Mouse (Mus musculus): ENCODE measurements around the gene Hamp2. TPM values are rescaled to one million over a fixed set of nuclear protein-coding genes. Genes with fewer than 3 reads are reported as not detected.
"Not testable (repeated sequence)": the region's sequence is repeated elsewhere in the genome, so short reads cannot be mapped to it uniquely, and the experiment has no call there.

Gene Hamp2
- polyA plus RNA-seq, 1 experiment = not detected

DNA sequence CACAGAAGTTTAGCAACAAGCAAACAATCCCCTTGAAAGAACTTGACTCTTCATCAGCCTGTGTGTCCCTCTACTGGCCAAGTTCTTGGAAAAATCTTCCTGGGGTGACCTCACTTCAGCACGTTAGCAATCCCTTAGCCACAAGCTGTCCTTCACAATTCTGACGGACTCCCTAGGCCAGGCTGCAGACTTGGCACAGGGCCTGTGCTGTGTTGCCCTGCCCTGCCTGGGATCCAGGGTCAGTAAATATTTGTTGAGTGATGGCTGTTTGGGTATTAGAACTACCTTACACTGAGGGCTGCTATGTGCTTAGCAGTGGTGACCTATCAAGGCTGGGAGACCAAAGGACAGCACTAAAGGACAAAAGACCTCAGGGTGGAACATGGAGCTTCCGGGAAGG lies 29.6 kb upstream of the Hamp2 start:
- Histone ChIP-seq H3K36me3 (replicated peaks; ENCODE audit: low read length) (peaks cover 76% of the 10 kb centered on the region), H3K27me3 (replicated peaks) (no peaks in the 10 kb centered on the region), H3K4me3 (replicated peaks) (peak overlapping the region; percentile 60), H3K9me3 (no peaks in the 10 kb centered on the region), H3K4me1 (peaks cover 49% of the 10 kb centered on the region)
- TF ChIP-seq GATA1 (IDR thresholded peaks at IDR 0.05; ENCODE audit: borderline replicate concordance, low read length) = no peak
- no peak for TF ChIP-seq FLI1 (IDR thresholded peaks at IDR 0.05; ENCODE audit: low read length)

DNA sequence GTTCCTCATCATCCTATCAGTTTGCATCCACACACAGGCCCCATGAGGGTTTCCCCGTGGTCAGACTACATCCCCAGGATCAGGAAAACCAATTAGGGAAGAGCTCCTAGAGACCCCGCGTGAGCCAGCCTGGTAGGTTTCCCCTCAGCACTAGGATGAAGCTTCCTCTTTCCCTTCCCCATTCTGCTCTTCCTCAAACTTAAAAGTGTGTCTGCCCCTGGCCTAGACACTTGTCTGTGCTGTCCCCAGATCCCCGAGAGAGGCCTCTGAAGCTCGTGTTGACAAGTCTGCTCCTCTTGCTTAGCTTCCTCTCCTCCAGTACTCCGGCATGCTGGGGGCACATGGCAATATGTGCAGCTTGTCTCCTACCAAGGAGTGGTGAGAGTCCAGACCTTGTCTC lies 29.0 kb upstream of the Hamp2 start:
- peaks cover 74% of the 10 kb centered on the region for H3K36me3 ChIP-seq (replicated peaks; ENCODE audit: low read length)
- peaks cover 43% of the 10 kb centered on the region for H3K4me1 ChIP-seq
- H3K27me3 ChIP-seq (replicated peaks) = no peaks in the 10 kb centered on the region
- no peaks in the 10 kb centered on the region for H3K9me3 ChIP-seq
- H3K4me3 ChIP-seq (replicated peaks) = no peak overlapping the region
- TF ChIP-seq FLI1 (IDR thresholded peaks at IDR 0.05; ENCODE audit: low read length) = no peak

DNA sequence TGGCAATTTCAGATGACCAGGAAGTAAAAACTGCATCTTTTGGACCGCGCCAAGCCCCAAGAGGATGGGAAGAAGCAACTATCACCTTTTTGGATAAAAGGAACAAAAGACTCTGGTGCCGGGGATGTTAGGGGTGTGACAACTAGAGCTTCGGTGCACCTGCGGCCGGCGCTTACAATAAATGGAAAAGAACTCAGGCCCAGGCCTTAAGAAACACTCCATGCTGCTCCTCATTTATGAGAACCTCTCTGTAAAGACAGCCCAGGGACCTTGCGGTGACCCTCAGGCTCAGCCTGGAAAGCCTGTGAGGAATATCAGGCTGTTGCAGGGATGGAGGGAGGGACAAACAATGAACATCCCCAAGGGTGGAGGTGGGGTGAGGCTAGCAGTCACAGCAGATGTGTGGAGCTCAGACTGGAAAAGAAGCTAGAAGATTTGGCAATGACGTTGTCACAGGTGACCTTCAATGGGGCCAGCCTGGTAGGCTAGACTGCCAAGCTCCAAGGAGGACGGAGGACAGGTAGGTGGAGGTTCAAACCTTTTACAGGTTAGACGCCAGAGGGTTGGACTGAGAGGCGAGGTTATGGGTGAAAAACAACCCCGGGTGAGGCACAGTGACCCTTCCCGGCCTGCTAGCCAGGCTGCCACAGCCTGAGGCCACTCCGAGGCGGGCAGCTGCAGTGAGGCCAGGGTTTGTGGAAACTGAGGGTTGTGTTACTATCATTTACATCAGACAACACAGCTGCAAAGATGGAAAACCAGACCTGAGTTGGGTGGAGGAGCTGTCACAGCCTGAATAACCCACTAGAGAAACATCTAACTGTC lies 28.2 kb upstream of the Hamp2 start:
- Histone ChIP-seq H3K9me3 (no peaks in the 10 kb centered on the region), H3K4me3 (replicated peaks) (no peak overlapping the region), H3K4me1 (peaks cover 35% of the 10 kb centered on the region), H3K27me3 (replicated peaks) (no peaks in the 10 kb centered on the region), H3K36me3 (replicated peaks; ENCODE audit: low read length) (peaks cover 72% of the 10 kb centered on the region)
- TF ChIP-seq GATA1 (IDR thresholded peaks at IDR 0.05; ENCODE audit: borderline replicate concordance, low read length) = no peak
- no peak for TF ChIP-seq FLI1 (IDR thresholded peaks at IDR 0.05; ENCODE audit: low read length)

DNA sequence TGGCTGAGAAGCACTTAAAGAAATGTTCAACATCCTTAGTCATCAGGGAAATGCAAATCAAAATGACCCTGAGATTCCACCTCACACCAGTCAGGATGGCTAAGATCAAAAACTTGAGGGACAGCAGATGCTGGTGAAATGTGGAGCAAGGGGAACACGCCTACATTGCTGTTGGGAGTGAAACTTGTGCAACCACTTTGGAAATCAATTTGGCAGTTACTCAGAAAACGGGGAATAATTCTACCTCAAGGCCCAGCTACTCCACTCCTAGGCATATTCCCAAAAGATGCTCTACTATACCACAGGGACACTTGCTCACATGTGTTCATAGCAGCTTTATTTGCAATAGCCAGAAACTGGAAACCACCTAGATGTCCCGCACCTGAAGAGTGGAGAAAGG lies 25.4 kb upstream of the Hamp2 start:
- peaks cover 81% of the 10 kb centered on the region for H3K36me3 ChIP-seq (replicated peaks; ENCODE audit: low read length)
- H3K9me3 ChIP-seq = not testable (repeated sequence)

DNA sequence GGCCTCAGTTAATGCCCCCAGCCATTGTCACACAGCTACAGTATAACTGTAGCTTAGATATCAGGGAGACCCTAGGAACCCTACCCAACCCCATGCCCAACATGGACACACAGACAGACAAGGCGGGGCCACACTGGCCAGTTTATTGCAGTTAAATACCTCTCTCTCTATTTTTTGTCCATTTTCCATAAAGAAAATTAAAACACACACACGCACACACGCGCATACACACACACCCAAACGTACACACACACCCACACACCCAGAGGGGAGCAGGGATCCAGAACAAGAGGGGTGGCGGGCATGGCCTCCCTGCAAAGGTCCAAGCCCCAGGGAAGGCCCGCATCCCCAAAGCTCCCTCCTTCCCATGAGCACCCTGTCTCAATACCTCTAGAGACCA lies 21.4 kb upstream of the Hamp2 start:
- H3K27me3 ChIP-seq (replicated peaks) = no peaks in the 10 kb centered on the region
- H3K36me3 ChIP-seq (replicated peaks; ENCODE audit: low read length) = peaks cover 42% of the 10 kb centered on the region
- H3K9me3 ChIP-seq = no peaks in the 10 kb centered on the region
- no peak overlapping the region for H3K4me3 ChIP-seq (replicated peaks)
- peaks cover 12% of the 10 kb centered on the region; the same call in 1 of the 2 replicates for H3K4me1 ChIP-seq
- TF ChIP-seq GATA1 (IDR thresholded peaks at IDR 0.05; ENCODE audit: borderline replicate concordance, low read length) = no peak
- no peak for TF ChIP-seq FLI1 (IDR thresholded peaks at IDR 0.05; ENCODE audit: low read length)

More for the DNA sequence above, 25.4 kb upstream of the Hamp2 start:
- H3K4me3 ChIP-seq (replicated peaks); H3K27me3 ChIP-seq (replicated peaks): not testable (repeated sequence)
- H3K4me1 ChIP-seq = peaks cover 25% of the 10 kb centered on the region

DNA sequence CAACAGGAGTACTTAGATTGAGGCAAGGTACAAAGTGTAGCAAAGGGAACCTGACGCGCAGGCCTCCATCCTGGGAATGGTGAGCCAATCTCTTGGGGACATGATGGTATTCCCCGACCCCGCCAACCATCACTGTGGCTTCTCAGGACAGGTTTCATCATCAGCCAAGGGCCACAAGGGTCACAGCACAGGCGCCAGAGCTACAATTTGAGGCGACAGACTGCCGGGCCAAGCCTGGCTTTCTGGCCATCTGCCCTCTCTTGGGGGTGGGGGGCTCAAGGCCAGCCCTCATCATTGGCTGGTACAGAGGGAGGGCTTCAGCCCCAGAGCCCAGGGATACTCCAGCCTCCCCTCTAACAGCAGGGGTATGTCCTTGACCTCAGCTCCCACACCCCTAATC lies 21.0 kb upstream of the Hamp2 start:
- Histone ChIP-seq H3K4me1 (peaks cover 12% of the 10 kb centered on the region; the same call in 1 of the 2 replicates), H3K36me3 (replicated peaks; ENCODE audit: low read length) (peaks cover 38% of the 10 kb centered on the region)

DNA sequence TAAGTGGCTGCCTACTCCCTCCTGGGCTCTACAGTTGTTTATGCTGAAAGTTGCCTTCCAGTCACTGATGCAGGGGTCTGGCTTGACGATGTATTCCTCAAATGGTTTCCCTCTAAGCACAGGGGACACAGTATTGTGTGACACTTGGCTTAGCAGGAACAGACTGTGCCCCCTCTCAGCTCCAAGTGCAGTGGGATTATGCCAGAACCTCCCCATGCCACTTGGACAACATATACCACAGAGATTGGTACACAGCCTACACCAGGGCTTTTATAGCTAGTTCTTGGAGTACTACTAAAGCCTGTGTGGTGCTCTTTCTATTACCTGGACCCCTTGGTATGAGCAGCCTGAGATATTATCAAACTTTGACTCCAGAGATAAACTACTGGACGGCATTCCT lies 20.2 kb upstream of the Hamp2 start:
- Histone ChIP-seq H3K36me3 (replicated peaks; ENCODE audit: low read length) (peaks cover 30% of the 10 kb centered on the region), H3K4me1 (peaks cover 12% of the 10 kb centered on the region; the same call in 1 of the 2 replicates)
- not testable (repeated sequence) for H3K4me3 ChIP-seq (replicated peaks); H3K27me3 ChIP-seq (replicated peaks); H3K9me3 ChIP-seq

More for the DNA sequence above, 21.0 kb upstream of the Hamp2 start:
- not testable (repeated sequence) for H3K4me3 ChIP-seq (replicated peaks); H3K9me3 ChIP-seq; H3K27me3 ChIP-seq (replicated peaks)

DNA sequence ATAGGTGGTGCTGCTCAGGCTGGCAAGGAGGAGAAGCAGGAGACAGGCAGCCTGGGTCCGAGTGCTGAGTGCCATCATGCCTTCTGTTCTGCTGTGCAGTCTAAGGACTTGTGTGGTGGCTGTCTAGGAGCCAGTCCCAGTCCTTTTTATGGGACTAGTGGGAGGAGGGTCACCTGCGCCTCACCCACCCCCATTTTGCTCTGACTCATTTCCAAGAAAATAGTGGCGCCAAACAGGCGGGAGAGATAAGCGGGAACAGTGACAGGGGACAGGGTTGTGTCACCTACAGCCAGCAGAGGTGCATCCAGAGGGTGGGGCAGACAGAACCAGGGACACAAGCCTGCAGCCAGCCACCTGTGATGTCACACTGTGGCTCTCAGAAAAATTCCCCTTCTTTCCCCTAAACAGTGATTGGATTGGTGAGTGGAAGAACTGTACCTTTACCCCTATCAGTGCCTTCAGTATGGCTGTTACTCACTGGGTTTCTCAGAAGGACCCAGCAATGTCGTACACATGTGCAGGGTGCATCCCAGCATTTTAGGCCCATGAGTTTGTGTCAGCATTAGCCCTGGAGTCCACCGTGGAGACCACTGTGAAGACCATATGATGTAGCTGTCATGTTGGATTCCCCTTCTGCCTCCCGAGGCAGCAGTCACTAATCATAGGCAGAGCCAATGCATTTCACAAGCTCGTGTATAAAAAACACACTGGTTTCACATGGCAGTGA lies 19.6 kb upstream of the Hamp2 start, which contains the start of gene Hamp:
Hamp (minus strand) TSS at position 124 of the 727 bp plus-strand sequence.
- TF ChIP-seq FLI1 (IDR thresholded peaks at IDR 0.05; ENCODE audit: low read length) = no peak
- no peak for TF ChIP-seq GATA1 (IDR thresholded peaks at IDR 0.05; ENCODE audit: borderline replicate concordance, low read length)
- no peaks in the 10 kb centered on the region for H3K27me3 ChIP-seq (replicated peaks)
- H3K36me3 ChIP-seq (replicated peaks; ENCODE audit: low read length) = peaks cover 24% of the 10 kb centered on the region
- no peaks in the 10 kb centered on the region for H3K9me3 ChIP-seq
- H3K4me3 ChIP-seq (replicated peaks) = no peak within 1 kb of the TSS
- peaks cover 12% of the 10 kb centered on the region; the same call in 1 of the 2 replicates for H3K4me1 ChIP-seq

DNA sequence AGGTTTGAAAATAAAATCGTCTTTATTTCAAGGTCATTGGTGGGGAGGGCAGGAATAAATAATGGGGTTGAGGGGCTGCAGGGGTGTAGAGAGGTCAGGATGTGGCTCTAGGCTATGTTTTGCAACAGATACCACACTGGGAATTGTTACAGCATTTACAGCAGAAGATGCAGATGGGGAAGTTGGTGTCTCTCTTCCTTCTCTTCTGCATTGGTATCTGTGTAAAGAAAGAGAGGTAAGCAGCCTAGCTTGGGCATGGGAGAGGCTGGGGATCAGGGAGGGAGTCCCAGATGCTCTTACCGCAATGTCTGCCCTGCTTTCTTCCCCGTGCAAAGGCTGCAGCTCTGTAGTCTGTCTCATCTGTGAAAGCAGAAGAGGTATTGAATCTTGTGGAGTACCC lies 17.9 kb upstream of the Hamp2 start:
- Histone ChIP-seq H3K4me1 (peaks cover 12% of the 10 kb centered on the region; the same call in 1 of the 2 replicates), H3K36me3 (replicated peaks; ENCODE audit: low read length) (peaks cover 13% of the 10 kb centered on the region)
- H3K9me3 ChIP-seq; H3K27me3 ChIP-seq (replicated peaks); H3K4me3 ChIP-seq (replicated peaks): not testable (repeated sequence)

DNA sequence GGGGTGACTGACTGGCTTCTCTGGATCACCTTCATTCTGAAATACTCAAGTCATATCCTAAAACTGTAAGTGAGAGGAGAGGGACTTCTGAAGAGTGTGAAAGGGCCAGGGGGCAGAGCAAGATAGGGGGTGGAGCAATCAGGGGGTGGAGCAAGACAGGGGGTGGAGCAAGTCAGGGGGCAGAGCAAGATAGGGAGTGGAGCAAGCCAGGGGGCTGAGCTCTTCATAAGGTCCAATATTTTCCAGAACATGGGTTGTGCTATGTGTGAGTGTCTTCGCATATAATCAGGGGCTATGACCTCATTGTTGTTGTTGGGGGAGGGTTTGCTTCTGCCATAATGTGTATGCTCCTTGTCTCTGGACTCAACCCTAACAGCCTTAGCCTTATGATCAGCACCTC lies 15.6 kb upstream of the Hamp2 start:
- H3K4me1 ChIP-seq = peaks cover 12% of the 10 kb centered on the region; the same call in 1 of the 2 replicates
- H3K27me3 ChIP-seq (replicated peaks) = not testable (repeated sequence)

DNA sequence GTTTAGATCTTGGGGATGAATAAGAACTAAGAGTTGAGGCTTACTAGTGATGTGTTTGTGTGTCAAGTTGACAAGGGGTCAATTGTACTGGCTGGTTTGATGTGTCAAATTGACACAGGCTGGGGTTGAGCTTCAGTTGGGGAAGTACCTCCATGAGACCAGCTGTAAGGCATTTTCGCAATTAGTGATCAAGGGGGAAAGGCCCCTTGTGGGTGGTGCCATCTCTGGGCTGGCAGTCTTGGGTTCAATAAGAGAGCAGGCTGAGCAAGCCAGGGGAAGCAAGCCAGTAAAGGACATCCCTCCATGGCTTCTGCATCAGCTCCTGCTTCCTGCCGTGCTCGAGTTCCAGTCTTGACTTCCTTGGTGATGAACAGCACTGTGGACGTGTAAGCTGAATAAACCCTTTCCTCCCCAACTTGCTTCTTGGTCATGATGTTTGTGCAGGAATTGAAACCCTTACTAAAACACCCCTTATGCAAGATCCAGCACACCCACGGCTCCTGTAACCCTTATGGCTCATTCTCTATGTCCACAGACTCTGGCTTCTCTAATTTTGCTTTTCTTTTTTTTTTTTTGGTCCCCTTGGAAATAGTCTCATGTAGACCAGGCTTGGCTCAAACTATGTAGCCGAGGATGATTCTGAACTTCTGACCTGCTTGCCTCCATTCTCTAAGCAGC lies 11.1 kb upstream of the Hamp2 start:
- H3K36me3 ChIP-seq (replicated peaks; ENCODE audit: low read length); H3K9me3 ChIP-seq; H3K27me3 ChIP-seq (replicated peaks); H3K4me3 ChIP-seq (replicated peaks); H3K4me1 ChIP-seq: not testable (repeated sequence)

More for the DNA sequence above, 15.6 kb upstream of the Hamp2 start:
- H3K4me3 ChIP-seq (replicated peaks); H3K36me3 ChIP-seq (replicated peaks; ENCODE audit: low read length); H3K9me3 ChIP-seq: not testable (repeated sequence)
